Mouse (Mus musculus): ENCODE measurements around the gene Zfp282.
"Not testable (repeated sequence)": the region's sequence is repeated elsewhere in the genome, so short reads cannot be mapped to it uniquely, and the experiment has no call there.

Zfp282 gene

DNA sequence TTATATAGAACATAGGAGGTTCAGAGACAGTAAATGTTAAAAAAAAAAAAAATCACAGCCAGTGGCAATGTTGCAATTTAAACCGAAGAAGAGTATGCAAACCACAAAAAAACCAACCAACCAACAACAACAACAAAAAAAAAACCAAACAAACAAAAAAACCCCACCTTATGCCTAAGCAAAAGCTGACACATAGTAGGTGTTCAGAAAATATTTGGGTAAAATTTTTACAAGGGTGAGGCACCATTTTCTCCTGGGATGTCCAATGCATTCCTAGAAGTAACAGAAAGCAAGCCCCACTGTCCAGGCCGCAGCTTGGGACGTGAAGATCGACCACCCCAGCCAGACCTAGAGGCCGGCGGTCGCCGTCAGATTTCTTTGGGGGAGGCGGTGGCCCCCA is at the start of gene Zfp282:
TSS of gene Zfp282 (plus strand) at position 147 of the 400 bp plus-strand sequence.
- no peak for DNase-seq (ENCODE audit: low spot score in 2 of 2)

DNA sequence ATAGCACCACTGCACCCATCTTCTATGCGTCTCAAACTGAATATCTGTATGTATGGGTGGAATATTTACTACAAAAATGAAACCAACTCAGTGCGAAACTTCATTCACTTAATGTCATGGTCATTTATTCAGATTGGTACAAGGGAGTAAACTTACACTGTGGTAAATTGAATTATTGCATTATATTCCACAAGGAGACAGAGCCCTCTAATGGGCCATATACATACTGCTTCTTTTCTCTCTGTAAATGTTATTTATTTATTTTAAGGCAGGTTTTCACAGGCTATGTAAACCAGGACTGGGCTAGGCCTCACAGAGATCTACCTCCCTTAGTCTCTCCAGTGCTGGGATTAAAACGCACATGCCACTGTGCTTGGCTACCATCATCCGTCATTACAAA is 49.5 kb upstream of the Zfp282 start:
- DNase-seq (ENCODE audit: low spot score in 2 of 2), result no peak

DNA sequence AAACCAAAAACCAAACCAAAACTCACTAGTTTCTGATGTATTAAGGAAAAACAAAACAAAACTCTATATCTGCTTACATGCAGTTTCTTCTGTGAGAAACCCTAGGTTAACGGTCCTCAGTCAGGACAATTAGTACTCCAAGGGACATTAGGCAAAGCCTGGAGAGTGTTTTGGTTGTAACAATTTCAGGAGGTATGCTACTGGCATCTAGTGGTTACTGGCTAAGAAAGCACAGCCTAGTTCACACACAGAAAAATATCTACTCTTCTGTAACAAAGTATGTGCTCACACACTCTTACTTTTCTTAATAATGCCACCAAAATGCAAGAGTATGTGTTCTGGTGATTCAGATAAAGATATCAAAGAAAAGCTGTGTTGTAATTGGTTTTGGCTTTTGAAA is 48.1 kb upstream of the Zfp282 start:
- DNase-seq (ENCODE audit: low spot score in 2 of 2), result no peak

- peak; percentile 79 to 90 for DNase-seq (ENCODE audit: low spot score in 2 of 2)
These were observed 46.6 kb upstream of the Zfp282 start, which contains the start of gene Zfp786 for GRCm38 (mm10) chr6:47830104-47831078. Gene Zfp786 (minus strand): TSS chr6:47830867.

DNA sequence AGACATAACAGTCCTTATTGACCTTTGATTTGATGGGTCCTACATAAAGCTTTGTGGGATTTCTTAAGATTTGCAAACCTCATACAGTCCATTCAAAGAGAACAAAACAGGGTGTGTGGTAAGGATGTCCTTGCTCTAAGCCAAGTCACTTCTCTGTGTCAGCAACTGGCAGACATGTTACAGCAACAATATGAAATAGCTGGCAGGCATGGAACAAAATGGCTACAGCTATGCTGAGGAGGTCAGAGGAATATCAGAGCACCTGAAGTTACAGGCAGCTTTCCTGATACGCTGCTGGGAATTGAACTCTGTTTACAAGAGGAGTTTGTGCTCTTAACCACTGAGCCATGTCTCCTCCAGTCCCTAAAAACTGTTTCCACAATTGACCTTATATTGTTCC is 44.8 kb upstream of the Zfp282 start:
- no peak for DNase-seq (ENCODE audit: low spot score in 2 of 2)

DNA sequence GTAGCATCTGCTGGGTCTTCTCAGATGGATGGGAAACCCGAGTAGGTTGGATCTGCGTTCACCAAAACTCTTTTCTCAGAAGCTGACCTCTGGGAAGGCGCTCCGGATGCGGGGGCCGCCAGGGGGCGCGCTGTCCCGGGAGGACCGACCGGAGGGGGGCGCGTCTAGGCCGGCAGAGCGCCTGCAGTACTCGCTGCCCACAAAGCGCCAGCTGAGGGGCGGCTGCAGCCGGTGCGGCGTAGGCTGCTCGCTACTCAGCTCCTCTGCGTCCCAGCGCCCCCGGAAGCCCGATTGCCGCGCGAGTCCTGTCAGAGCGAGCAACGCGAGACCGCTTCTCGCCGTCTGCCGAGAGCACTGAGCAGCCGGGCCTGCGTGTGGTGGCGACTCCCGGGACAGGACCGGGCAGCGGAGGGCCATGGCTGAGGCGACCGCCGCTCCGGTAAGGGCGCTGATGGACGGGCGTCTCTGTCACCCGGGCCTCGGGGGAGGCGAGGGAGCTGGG is 41.5 kb upstream of the Zfp282 start, which contains the start of gene Zfp398:
TSS of gene Zfp398 (plus strand) at position 180 of the 502 bp plus-strand sequence.
- peak; percentile 87 to 94 for DNase-seq (ENCODE audit: low spot score in 2 of 2)

DNA sequence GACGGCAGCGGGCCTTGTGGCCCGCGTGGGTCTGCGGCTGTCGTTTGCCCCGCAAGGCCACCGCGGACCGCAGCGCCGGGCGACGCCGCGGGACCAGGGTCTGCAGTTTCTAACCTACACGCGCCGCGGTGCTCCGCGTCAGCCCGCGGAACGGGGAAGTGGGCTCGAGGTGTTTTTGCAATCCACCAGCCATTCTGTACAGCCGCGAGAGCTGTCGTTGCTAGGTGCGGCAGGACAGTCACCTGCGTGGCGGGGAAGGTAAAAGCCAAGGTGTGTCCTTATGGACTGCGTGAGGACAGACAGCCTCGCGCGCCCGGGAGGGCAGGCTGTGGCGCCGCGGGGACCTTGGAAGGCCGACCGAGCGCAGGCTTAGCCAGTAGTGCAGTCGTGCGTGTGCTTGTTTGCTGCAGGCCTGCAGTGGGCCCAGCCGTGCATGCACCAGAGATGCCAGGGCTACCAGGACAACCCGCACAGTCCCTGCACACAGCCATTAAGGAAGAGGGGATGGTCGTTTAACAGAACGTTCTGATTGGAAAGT is 41.0 kb upstream of the Zfp282 start:
- DNase-seq (ENCODE audit: low spot score in 2 of 2), result peak; percentile 28 to 29

DNA sequence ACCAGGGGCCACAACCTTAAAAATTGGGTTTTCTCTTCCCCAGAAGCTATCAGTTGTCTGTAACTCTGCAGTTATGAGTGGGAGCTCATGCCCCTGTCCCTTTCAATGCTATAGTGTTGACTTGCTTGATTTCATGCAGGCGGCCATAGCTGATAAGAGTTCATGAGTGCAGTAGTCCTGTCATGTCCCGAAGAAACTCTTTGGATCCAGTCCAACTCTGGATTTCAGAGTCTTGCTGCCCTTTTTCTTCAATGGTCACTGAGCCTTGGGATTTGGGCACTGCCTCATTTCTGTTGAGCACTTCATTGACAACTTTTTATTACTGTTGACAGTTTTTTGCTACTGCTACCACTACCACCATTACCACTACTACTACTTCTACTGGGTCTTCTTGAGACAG is 39.4 kb upstream of the Zfp282 start:
- no peak for DNase-seq (ENCODE audit: low spot score in 2 of 2)

DNA sequence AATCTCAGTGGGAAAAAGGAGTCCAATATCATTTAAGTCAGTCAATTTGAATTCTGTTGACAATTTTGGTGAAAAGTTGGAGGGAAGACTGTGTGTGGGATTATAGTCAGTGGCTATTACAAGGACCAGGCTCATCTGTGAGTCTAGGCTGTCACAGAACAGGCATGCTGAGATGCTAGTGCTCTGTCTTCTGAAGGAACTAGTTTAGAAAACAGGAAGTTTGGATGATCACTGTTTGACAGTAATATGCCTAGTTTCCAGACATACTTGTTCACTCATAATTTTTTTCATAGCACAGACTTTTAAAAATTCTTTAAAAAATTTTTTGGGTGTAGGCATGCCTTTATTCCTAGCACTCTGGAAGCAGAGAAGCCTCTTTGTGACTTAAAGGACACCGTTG is 35.9 kb upstream of the Zfp282 start:
- no peak for DNase-seq (ENCODE audit: low spot score in 2 of 2)

DNA sequence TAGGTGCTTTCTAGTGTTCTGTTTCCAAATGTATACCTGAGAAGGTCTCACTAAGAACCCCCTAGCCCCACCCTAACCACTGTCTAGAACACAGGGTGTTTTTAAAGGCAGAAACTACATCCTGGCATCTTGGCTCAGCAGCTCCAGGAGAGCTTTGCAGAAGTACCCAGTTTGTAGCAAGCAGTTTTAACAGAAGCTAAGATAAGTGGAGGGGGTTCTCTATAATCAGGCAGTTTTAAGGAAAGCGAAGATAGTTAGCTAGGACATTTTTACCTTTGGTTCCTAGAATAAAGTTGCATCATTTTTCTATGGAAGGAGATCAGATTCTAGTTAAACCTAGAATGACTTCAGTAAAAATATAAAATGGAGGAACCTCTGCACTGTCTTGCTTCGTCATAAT is 35.2 kb upstream of the Zfp282 start:
- DNase-seq (ENCODE audit: low spot score in 2 of 2), result no peak

GRCm38 (mm10) chr6:47842337-47842736 is 34.7 kb upstream of the Zfp282 start:
- no peak for DNase-seq (ENCODE audit: low spot score in 2 of 2)

DNA sequence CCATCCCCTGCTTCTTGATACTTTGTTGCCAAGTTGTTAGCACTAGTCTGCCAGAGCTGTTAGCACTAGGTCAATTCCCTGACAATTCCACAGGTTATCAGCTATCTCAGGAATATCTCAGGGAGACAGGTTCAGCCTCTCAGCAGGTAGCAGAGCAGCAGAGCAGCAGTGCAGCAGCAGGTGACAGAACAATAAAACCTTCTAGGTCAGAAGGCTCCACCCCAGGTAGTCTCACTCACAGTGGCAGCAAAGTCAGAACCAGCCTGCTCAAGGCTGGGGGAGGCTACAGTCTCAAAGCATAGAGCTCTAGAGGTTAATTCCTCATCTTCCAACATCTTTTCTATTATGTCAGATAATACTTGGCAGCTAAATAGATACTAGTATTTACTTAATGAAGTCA is 31.2 kb upstream of the Zfp282 start:
- DNase-seq (ENCODE audit: low spot score in 2 of 2), result no peak

- no peak for DNase-seq (ENCODE audit: low spot score in 2 of 2)
These were observed 19.8 kb upstream of the Zfp282 start for GRCm38 (mm10) chr6:47857241-47857640.

DNA sequence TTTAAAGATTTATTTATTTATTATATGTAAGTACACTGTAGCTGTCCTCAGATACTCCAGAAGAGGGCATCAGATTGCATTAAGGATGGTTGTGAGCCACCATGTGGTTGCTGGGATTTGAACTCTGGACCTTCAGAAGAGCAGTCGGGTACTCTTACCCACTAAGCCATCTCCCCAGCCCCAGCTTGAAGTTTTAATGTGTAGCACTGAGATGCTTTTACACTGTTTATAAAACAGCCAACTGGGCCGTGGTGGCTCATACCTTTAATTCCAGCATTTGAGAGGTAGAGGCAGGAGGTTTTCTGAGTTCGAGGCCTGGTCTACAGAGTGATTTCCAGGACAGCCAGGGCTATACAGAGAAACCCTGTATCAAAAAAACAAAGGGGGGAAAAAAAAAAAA is 19.3 kb upstream of the Zfp282 start:
- not testable (repeated sequence) for DNase-seq (ENCODE audit: low spot score in 2 of 2)

DNA sequence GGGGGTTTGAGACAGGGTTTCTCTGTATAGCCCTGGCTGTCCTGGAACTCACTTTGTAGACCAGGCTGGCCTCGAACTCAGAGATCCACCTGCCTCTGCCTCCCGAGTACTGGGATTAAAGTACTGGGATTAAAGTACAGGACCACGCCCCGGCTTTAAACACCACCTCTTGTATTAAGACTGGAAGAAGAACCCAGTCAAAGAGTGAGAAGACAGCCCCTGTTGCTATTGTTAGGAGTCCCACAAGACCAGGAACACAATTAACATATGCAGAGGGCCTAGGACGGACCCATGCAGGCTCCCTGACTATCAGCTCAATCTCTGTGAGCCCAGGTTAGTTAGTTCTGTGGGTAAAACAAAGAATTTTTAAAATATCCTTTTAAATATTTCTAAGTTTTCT is 4.7 kb upstream of the Zfp282 start:
- DNase-seq (ENCODE audit: low spot score in 2 of 2), result no peak

DNA sequence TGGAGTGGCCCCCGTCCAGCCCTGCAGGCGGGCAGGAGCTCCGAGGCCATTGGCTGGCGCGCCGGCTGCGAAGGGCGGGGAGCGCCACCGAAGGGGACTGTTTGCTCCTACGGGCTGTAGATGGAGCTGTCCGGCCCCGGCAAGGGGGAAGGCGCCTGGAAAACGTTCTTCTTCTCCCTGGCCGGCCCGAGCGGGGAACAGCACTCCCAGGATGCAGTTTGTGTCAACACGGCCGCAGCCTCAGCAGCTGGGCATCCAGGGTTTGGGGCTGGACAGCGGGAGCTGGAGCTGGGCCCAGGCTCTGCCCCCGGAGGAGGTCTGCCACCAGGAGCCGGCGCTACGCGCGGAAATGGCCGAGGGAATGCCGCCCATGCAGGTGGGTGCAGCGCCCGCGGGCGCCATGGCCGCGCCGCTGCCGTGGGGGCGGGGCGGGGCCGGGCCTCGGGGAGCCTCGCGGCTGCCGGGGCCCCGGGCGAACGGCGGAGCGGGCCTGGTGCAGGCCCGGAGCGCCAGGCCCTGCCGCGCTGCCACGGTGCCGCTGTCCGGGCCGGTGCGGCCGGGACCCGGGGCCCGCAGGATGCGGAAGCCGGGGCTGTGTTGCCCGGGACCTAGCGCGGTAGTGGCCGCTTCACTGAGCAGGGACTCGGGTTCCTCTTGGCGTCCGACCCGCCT is 593 bp downstream of the Zfp282 start:
- DNase-seq (ENCODE audit: low spot score in 2 of 2), result peak; percentile 76 to 81

DNA sequence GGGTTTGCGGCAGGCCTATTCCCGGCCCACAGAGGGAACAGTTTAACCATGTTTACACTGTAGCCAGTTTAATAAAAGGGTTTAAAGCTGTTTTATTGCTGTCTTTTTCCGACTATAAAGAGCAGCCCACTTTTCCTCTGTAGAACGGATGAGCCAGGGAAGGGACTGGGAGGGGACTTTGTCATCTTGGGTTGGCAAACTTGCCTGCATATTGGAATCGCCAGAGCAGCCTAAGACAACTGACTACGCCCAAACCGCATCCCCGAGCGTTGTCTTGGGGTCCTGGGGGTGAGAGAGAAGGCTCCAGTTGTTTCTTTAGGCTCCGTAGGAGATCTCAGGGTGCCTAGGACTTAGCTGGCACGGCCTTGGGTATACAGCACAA is 1.1 kb downstream of the Zfp282 start:
- DNase-seq (ENCODE audit: low spot score in 2 of 2), result no peak

DNA sequence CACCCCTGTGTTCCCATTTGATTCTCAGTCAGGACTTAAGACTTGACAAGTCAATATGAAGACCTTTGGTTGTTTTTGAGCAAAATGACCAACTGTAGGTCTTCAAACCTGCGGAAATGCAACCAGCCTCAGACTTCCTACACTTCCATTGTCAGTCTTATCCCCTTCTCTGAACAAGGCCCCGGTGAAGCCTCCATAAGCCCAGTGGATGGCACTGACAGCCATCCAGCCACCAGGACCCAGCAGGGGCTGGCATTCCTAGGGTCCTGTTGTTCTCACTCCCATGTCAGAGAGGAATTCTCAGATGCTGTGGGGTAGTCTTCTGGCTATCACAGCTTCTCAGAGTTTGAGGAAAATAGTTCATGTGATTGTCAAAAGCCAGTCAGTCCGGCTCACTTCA is 1.6 kb downstream of the Zfp282 start:
- DNase-seq (ENCODE audit: low spot score in 2 of 2), result no peak

GRCm38 (mm10) chr6:47879049-47879716 is 2.2 kb downstream of the Zfp282 start:
- DNase-seq (ENCODE audit: low spot score in 2 of 2), result no peak

- DNase-seq (ENCODE audit: low spot score in 2 of 2), result no peak
These were observed 3.2 kb downstream of the Zfp282 start for GRCm38 (mm10) chr6:47880166-47880565.

DNA sequence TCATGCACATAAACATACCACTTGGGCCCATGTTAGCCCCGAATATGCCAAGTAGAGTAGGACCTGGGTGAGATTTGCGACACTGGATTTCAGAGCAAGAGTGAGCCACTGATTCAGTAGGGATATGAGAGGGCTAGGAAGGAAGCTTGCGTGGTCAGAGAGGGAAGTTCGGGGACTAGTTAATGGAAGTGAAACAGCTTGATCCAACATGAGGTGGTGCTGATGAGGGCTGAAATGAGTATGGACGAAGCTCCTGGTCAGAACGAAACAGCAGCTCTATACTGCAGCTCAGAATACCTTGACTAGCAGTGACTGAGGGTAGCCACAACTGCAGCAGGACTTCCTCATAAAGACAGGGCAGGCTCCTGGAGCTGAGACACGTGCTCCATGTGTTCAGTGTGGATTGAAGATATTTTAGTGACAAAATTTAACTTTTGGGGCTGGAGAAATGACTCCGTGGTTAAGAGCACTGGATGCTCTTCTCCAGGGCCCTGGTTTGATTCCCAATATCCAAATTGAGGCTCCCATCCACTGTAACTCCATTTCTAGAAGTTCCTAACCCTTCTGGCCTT is 11.9 kb downstream of the Zfp282 start:
- no peak for DNase-seq (ENCODE audit: low spot score in 2 of 2)

Measured in frontal cortex, postnatal 25 days (tissue).